Mouse (Mus musculus): ENCODE measurements around the gene Olfr648. TPM values are rescaled to one million over a fixed set of nuclear protein-coding genes. Genes with fewer than 3 reads are reported as not detected.

The Olfr648 gene
- polyA plus RNA-seq (2014; fragmentation: Nextera tagmentation; extraction: Ambion mirVana), result 0.19 and 0.26 TPM in 2 replicates

GRCm38 (mm10) chr7:104183292-104183691 is at the start of gene Olfr648:
Gene Olfr648 (minus strand): TSS chr7:104183392.
- ATAC-seq (ENCODE audit: low FRiP score) (no peak), DNase-seq (ENCODE audit: low spot score, missing footprints) (no peak)
- no peaks in the 10 kb centered on the region for H3K4me1 ChIP-seq (ENCODE audit: control insufficient read depth, insufficient read depth, low read length)
- no peaks in the 10 kb centered on the region for H3K27me3 ChIP-seq (ENCODE audit: control insufficient read depth, insufficient read depth, low read length)
- no peak within 1 kb of the TSS for H3K4me2 ChIP-seq
- no peaks in the 10 kb centered on the region for H3K9me3 ChIP-seq (ENCODE audit: control insufficient read depth, low read length)
- no peak within 1 kb of the TSS for H3K9ac ChIP-seq (ENCODE audit: low read length)
- H3K4me3 ChIP-seq (ENCODE audit: low read depth, low read length), result no peak within 1 kb of the TSS
- no peaks in the 10 kb centered on the region for H3K36me3 ChIP-seq (ENCODE audit: control insufficient read depth, insufficient read depth, low read length)
- 89% methylated on average over 2 of the region's 2 CpGs for WGBS
- no peak within 1 kb of the TSS for H3K27ac ChIP-seq (ENCODE audit: low read depth, low read length)

- Histone ChIP-seq H3K9ac (ENCODE audit: low read length) (no peak overlapping the region), H3K36me3 (ENCODE audit: control insufficient read depth, insufficient read depth, low read length) (no peaks in the 10 kb centered on the region), H3K4me3 (ENCODE audit: low read depth, low read length) (no peak overlapping the region), H3K27me3 (ENCODE audit: control insufficient read depth, insufficient read depth, low read length) (no peaks in the 10 kb centered on the region), H3K4me2 (no peak overlapping the region), H3K27ac (ENCODE audit: low read depth, low read length) (no peak overlapping the region), H3K4me1 (ENCODE audit: control insufficient read depth, insufficient read depth, low read length) (no peaks in the 10 kb centered on the region), H3K9me3 (ENCODE audit: control insufficient read depth, low read length) (no peaks in the 10 kb centered on the region)
- WGBS, result 34% methylated on average over 2 of the region's 2 CpGs
- peak; percentile 85 for DNase-seq (ENCODE audit: low spot score, missing footprints)
- no peak for ATAC-seq (ENCODE audit: low FRiP score)
Observed at GRCm38 (mm10) chr7:104231203-104231602, 48.0 kb upstream of the Olfr648 start.

- peak within 1 kb of the TSS; percentile 31 for H3K4me3 ChIP-seq (ENCODE audit: low read depth, low read length)
- no peaks in the 10 kb centered on the region for H3K36me3 ChIP-seq (ENCODE audit: control insufficient read depth, insufficient read depth, low read length)
- ATAC-seq (ENCODE audit: low FRiP score) (peak; percentile 88), DNase-seq (ENCODE audit: low spot score, missing footprints) (peak; percentile 95)
- H3K27ac ChIP-seq (ENCODE audit: low read depth, low read length), result no peak within 1 kb of the TSS
- peak within 1 kb of the TSS; percentile 55 for H3K4me2 ChIP-seq
- no peaks in the 10 kb centered on the region for H3K9me3 ChIP-seq (ENCODE audit: control insufficient read depth, low read length)
- peak within 1 kb of the TSS; percentile 42 for H3K9ac ChIP-seq (ENCODE audit: low read length)
- 0 out of 2 replicates have a peak, but pooled peaks cover 4% of the 10 kb centered on the region for H3K4me1 ChIP-seq (ENCODE audit: control insufficient read depth, insufficient read depth, low read length)
- no peaks in the 10 kb centered on the region for H3K27me3 ChIP-seq (ENCODE audit: control insufficient read depth, insufficient read depth, low read length)
- under 1% methylated on average over 37 of the region's 37 CpGs for WGBS
Observed at GRCm38 (mm10) chr7:104218701-104219569, 35.7 kb upstream of the Olfr648 start, which contains the start of gene Trim6. Gene Trim6 (plus strand): TSS chr7:104218793.

GRCm38 (mm10) chr7:104217881-104218280 is 34.7 kb upstream of the Olfr648 start:
- no peak for ATAC-seq (ENCODE audit: low FRiP score)

GRCm38 (mm10) chr7:104216011-104216535 is 32.9 kb upstream of the Olfr648 start:
- peak; percentile 12 for DNase-seq (ENCODE audit: low spot score, missing footprints)
- no peak overlapping the region for H3K4me2 ChIP-seq
- H3K9ac ChIP-seq (ENCODE audit: low read length), result no peak overlapping the region
- ATAC-seq (ENCODE audit: low FRiP score), result no peak
- H3K27me3 ChIP-seq (ENCODE audit: control insufficient read depth, insufficient read depth, low read length), result no peaks in the 10 kb centered on the region
- WGBS, result 27% methylated on average over 1 of the region's 1 CpGs
- H3K36me3 ChIP-seq (ENCODE audit: control insufficient read depth, insufficient read depth, low read length), result no peaks in the 10 kb centered on the region
- 0 out of 2 replicates have a peak, but pooled peaks cover 4% of the 10 kb centered on the region for H3K4me1 ChIP-seq (ENCODE audit: control insufficient read depth, insufficient read depth, low read length)
- H3K4me3 ChIP-seq (ENCODE audit: low read depth, low read length), result no peak overlapping the region
- no peak overlapping the region for H3K27ac ChIP-seq (ENCODE audit: low read depth, low read length)
- no peaks in the 10 kb centered on the region for H3K9me3 ChIP-seq (ENCODE audit: control insufficient read depth, low read length)

More at GRCm38 (mm10) chr7:104217881-104218280, 34.7 kb upstream of the Olfr648 start:
- Histone ChIP-seq H3K27ac (ENCODE audit: low read depth, low read length) (no peak overlapping the region), H3K4me3 (ENCODE audit: low read depth, low read length) (no peak overlapping the region), H3K36me3 (ENCODE audit: control insufficient read depth, insufficient read depth, low read length) (no peaks in the 10 kb centered on the region), H3K9me3 (ENCODE audit: control insufficient read depth, low read length) (no peaks in the 10 kb centered on the region), H3K4me1 (ENCODE audit: control insufficient read depth, insufficient read depth, low read length) (0 out of 2 replicates have a peak, but pooled peaks cover 4% of the 10 kb centered on the region), H3K27me3 (ENCODE audit: control insufficient read depth, insufficient read depth, low read length) (no peaks in the 10 kb centered on the region), H3K9ac (ENCODE audit: low read length) (no peak overlapping the region), H3K4me2 (no peak overlapping the region)
- peak; percentile 35 for DNase-seq (ENCODE audit: low spot score, missing footprints)
- WGBS, result 89% methylated on average over 2 of the region's 2 CpGs

GRCm38 (mm10) chr7:104206197-104206596 is 23.0 kb upstream of the Olfr648 start:
- DNase-seq (ENCODE audit: low spot score, missing footprints) (no peak), ATAC-seq (ENCODE audit: low FRiP score) (no peak)
- Histone ChIP-seq H3K27ac (ENCODE audit: low read depth, low read length) (no peak overlapping the region), H3K4me1 (ENCODE audit: control insufficient read depth, insufficient read depth, low read length) (no peaks in the 10 kb centered on the region), H3K4me3 (ENCODE audit: low read depth, low read length) (no peak overlapping the region), H3K36me3 (ENCODE audit: control insufficient read depth, insufficient read depth, low read length) (no peaks in the 10 kb centered on the region), H3K9ac (ENCODE audit: low read length) (no peak overlapping the region), H3K4me2 (no peak overlapping the region), H3K9me3 (ENCODE audit: control insufficient read depth, low read length) (no peaks in the 10 kb centered on the region), H3K27me3 (ENCODE audit: control insufficient read depth, insufficient read depth, low read length) (no peaks in the 10 kb centered on the region)
- WGBS, result 94% methylated on average over 7 of the region's 7 CpGs

GRCm38 (mm10) chr7:104199822-104200221 is 16.6 kb upstream of the Olfr648 start:
- DNase-seq (ENCODE audit: low spot score, missing footprints), result peak; percentile 89
- ATAC-seq (ENCODE audit: low FRiP score), result peak; percentile 77; the same call in 1 of the 2 replicates
- H3K36me3 ChIP-seq (ENCODE audit: control insufficient read depth, insufficient read depth, low read length), result no peaks in the 10 kb centered on the region
- H3K27ac ChIP-seq (ENCODE audit: low read depth, low read length), result no peak overlapping the region
- WGBS, result 6% methylated on average over 5 of the region's 5 CpGs
- no peak overlapping the region for H3K9ac ChIP-seq (ENCODE audit: low read length)
- H3K9me3 ChIP-seq (ENCODE audit: control insufficient read depth, low read length), result no peaks in the 10 kb centered on the region
- no peaks in the 10 kb centered on the region for H3K4me1 ChIP-seq (ENCODE audit: control insufficient read depth, insufficient read depth, low read length)
- H3K27me3 ChIP-seq (ENCODE audit: control insufficient read depth, insufficient read depth, low read length), result no peaks in the 10 kb centered on the region
- no peak overlapping the region for H3K4me3 ChIP-seq (ENCODE audit: low read depth, low read length)
- H3K4me2 ChIP-seq, result no peak overlapping the region

GRCm38 (mm10) chr7:104195885-104196284 is 12.7 kb upstream of the Olfr648 start, which contains the start of gene Olfr649:
Gene Olfr649 (minus strand): TSS chr7:104195985.
- no peak within 1 kb of the TSS for H3K4me2 ChIP-seq
- H3K27me3 ChIP-seq (ENCODE audit: control insufficient read depth, insufficient read depth, low read length), result no peaks in the 10 kb centered on the region
- no peaks in the 10 kb centered on the region for H3K9me3 ChIP-seq (ENCODE audit: control insufficient read depth, low read length)
- no peaks in the 10 kb centered on the region for H3K36me3 ChIP-seq (ENCODE audit: control insufficient read depth, insufficient read depth, low read length)
- no peak within 1 kb of the TSS for H3K9ac ChIP-seq (ENCODE audit: low read length)
- DNase-seq (ENCODE audit: low spot score, missing footprints) (no peak), ATAC-seq (ENCODE audit: low FRiP score) (no peak)
- no peaks in the 10 kb centered on the region for H3K4me1 ChIP-seq (ENCODE audit: control insufficient read depth, insufficient read depth, low read length)
- 90% methylated on average over 6 of the region's 6 CpGs for WGBS
- no peak within 1 kb of the TSS for H3K27ac ChIP-seq (ENCODE audit: low read depth, low read length)
- no peak within 1 kb of the TSS for H3K4me3 ChIP-seq (ENCODE audit: low read depth, low read length)

GRCm38 (mm10) chr7:104191275-104191674 is 8.1 kb upstream of the Olfr648 start:
- no peaks in the 10 kb centered on the region for H3K36me3 ChIP-seq (ENCODE audit: control insufficient read depth, insufficient read depth, low read length)
- no peaks in the 10 kb centered on the region for H3K9me3 ChIP-seq (ENCODE audit: control insufficient read depth, low read length)
- no peaks in the 10 kb centered on the region for H3K27me3 ChIP-seq (ENCODE audit: control insufficient read depth, insufficient read depth, low read length)
- no peak overlapping the region for H3K4me2 ChIP-seq
- ATAC-seq (ENCODE audit: low FRiP score) (no peak), DNase-seq (ENCODE audit: low spot score, missing footprints) (no peak)
- no peaks in the 10 kb centered on the region for H3K4me1 ChIP-seq (ENCODE audit: control insufficient read depth, insufficient read depth, low read length)
- 59% methylated on average over 9 of the region's 9 CpGs for WGBS
- H3K4me3 ChIP-seq (ENCODE audit: low read depth, low read length), result no peak overlapping the region
- no peak overlapping the region for H3K27ac ChIP-seq (ENCODE audit: low read depth, low read length)
- H3K9ac ChIP-seq (ENCODE audit: low read length), result no peak overlapping the region

All from midbrain, embryonic 11.5 days (tissue).